Mouse (Mus musculus) mammary gland, adult 2 months (tissue): ENCODE measurements around the gene Olfr649. TPM values are rescaled to one million over a fixed set of nuclear protein-coding genes. Genes with fewer than 3 reads are reported as not detected.

Experiments used
- polyA plus RNA-seq: library from polyadenylated mRNA; depleted of rRNA; stranded (reverse); fragments of >200 nt; gene quantifications from 2 replicates; pipeline ENCODE4 v1.2.3, GENCODE M21; 2012; ENCODE audit warnings: low replicate concordance; rRNA removed

The Olfr649 gene
- polyA plus RNA-seq, result not detected in 2 replicates

GRCm38 (mm10) chr7:104195885-104196284 lies at the start of gene Olfr649:
Olfr649 (minus strand) TSS chr7:104195985.

GRCm38 (mm10) chr7:104244287-104245181 lies 48.7 kb upstream of the Olfr649 start, which contains the start of gene Trim34a:
Trim34a (plus strand) TSS chr7:104244457.

GRCm38 (mm10) chr7:104218701-104219569 lies 23.1 kb upstream of the Olfr649 start, which contains the start of gene Trim6:
Trim6 (plus strand) TSS chr7:104218793.

GRCm38 (mm10) chr7:104183292-104183691 lies 12.5 kb downstream of the Olfr649 start, which contains the start of gene Olfr648:
Olfr648 (minus strand) TSS chr7:104183392.

GRCm38 (mm10) chr7:104150456-104150855 lies 45.3 kb downstream of the Olfr649 start, which contains the start of gene Ubqlnl:
Ubqlnl (minus strand) TSS chr7:104150556.

GRCm38 (mm10) chr7:104143179-104143578 lies 52.6 kb downstream of the Olfr649 start, which contains the start of gene Ubqln3:
Ubqln3 (minus strand) TSS chr7:104143279.

Other genes with a start within 250 kb of the Olfr649 start
- gene Olfr635, start 224.8 kb downstream of the Olfr649 start, polyA plus RNA-seq, result not detected in 2 replicates
- not detected in 2 replicates for gene Olfr638, start 197.2 kb downstream of the Olfr649 start, polyA plus RNA-seq
- not detected in 2 replicates for gene Olfr639, start 178.7 kb downstream of the Olfr649 start, polyA plus RNA-seq
- not detected in 2 replicates for gene Olfr640, start 170.4 kb downstream of the Olfr649 start, polyA plus RNA-seq
- gene Olfr641, start 160.5 kb downstream of the Olfr649 start, polyA plus RNA-seq, result not detected in 2 replicates
- not detected in 2 replicates for gene Olfr642, start 143.3 kb downstream of the Olfr649 start, polyA plus RNA-seq
- gene 4930516K23Rik, start 134.5 kb downstream of the Olfr649 start, polyA plus RNA-seq, result not detected in 2 replicates
- gene Olfr644, start 124.1 kb downstream of the Olfr649 start, polyA plus RNA-seq, result not detected in 2 replicates
- gene Olfr645, start 110.5 kb downstream of the Olfr649 start, polyA plus RNA-seq, result not detected in 2 replicates
- gene Olfr646, start 91.1 kb downstream of the Olfr649 start, polyA plus RNA-seq, result not detected in 2 replicates
- gene Ubqln5, start 66.2 kb downstream of the Olfr649 start, polyA plus RNA-seq, result not detected in 2 replicates
- gene Olfr643, start 58.6 kb downstream of the Olfr649 start, polyA plus RNA-seq, result not detected in 2 replicates
- gene Ubqln3, start 52.7 kb downstream of the Olfr649 start, polyA plus RNA-seq, result not detected in 2 replicates
- not detected in 2 replicates for gene Ubqlnl, start 45.4 kb downstream of the Olfr649 start, polyA plus RNA-seq
- gene Olfm5, start 31.2 kb downstream of the Olfr649 start, polyA plus RNA-seq, result not detected in 2 replicates
- not detected in 2 replicates for gene Olfr648, start 12.6 kb downstream of the Olfr649 start, polyA plus RNA-seq
- gene Trim6, start 22.8 kb upstream of the Olfr649 start, polyA plus RNA-seq, result 0.97 and 1.1 TPM in 2 replicates
- 10.2 and 25.5 TPM in 2 replicates for gene Trim34a, start 48.5 kb upstream of the Olfr649 start, polyA plus RNA-seq
- 0.94 and 2.2 TPM in 2 replicates for gene Trim5, start 92.1 kb upstream of the Olfr649 start, polyA plus RNA-seq
- gene Trim12a, start 119.5 kb upstream of the Olfr649 start, polyA plus RNA-seq, result 5.0 and 10.4 TPM in 2 replicates
- 3.1 and 4.1 TPM in 2 replicates for gene Trim34b, start 133.5 kb upstream of the Olfr649 start, polyA plus RNA-seq
- 3.1 and 6.3 TPM in 2 replicates for gene Trim12c, start 157.4 kb upstream of the Olfr649 start, polyA plus RNA-seq
- 0.74 and 1.5 TPM in 2 replicates for gene Trim30b, start 173.9 kb upstream of the Olfr649 start, polyA plus RNA-seq
- gene Trim30c, start 204.9 kb upstream of the Olfr649 start, polyA plus RNA-seq, result 0.27 and 0.29 TPM in 2 replicates